Mouse (Mus musculus): ENCODE measurements around the gene Wwc2. TPM values are rescaled to one million over a fixed set of nuclear protein-coding genes. Genes with fewer than 3 reads are reported as not detected.

The Wwc2 gene
- polyA plus RNA-seq, 1 experiment = 7.7 TPM

- H3K4me3 ChIP-seq = no peak overlapping the region
- H3K27me3 ChIP-seq (ENCODE audit: control insufficient read depth, insufficient read depth, insufficient read length) = no peaks in the 10 kb centered on the region
- H3K36me3 ChIP-seq (ENCODE audit: control insufficient read depth, insufficient read depth) = no peaks in the 10 kb centered on the region
- no peak overlapping the region for H3ac ChIP-seq (ENCODE audit: control insufficient read depth, insufficient read length)
- TF ChIP-seq POLR2A (IDR thresholded peaks at IDR 0.05; ENCODE audit: insufficient read length, low read depth) (no peak), POLR2AphosphoS2 (IDR thresholded peaks at IDR 0.05; ENCODE audit: insufficient read length, low read depth) (no peak)
- no peak overlapping the region for H3K4me2 ChIP-seq (ENCODE audit: low read depth)
- H3K79me2 ChIP-seq (ENCODE audit: control insufficient read depth, insufficient read depth) = peaks cover 51% of the 10 kb centered on the region
Measured at GRCm38 (mm10) chr8:47936386-47936785, 54.3 kb downstream of the Wwc2 start.

GRCm38 (mm10) chr8:47935461-47935860 is 55.3 kb downstream of the Wwc2 start:
- Histone ChIP-seq H3K4me2 (ENCODE audit: low read depth) (no peak overlapping the region), H3K79me2 (ENCODE audit: control insufficient read depth, insufficient read depth) (peaks cover 60% of the 10 kb centered on the region), H3K36me3 (ENCODE audit: control insufficient read depth, insufficient read depth) (no peaks in the 10 kb centered on the region), H3ac (ENCODE audit: control insufficient read depth, insufficient read length) (no peak overlapping the region), H3K27me3 (ENCODE audit: control insufficient read depth, insufficient read depth, insufficient read length) (no peaks in the 10 kb centered on the region), H3K4me3 (no peak overlapping the region)
- TF ChIP-seq MYOD1 (IDR thresholded peaks at IDR 0.05; ENCODE audit: control insufficient read depth in 1 of 3, insufficient read length in 2 of 3, low read depth in 2 of 3) (peak in 2 of 3 experiments; percentile 86 to 88), REST (IDR thresholded peaks at IDR 0.05; ENCODE audit: insufficient read depth, insufficient read length) (no peak), E2F4 (IDR thresholded peaks at IDR 0.05; ENCODE audit: insufficient read depth) (no peak), MAX (IDR thresholded peaks at IDR 0.05; ENCODE audit: low read depth) (no peak), CEBPB (IDR thresholded peaks at IDR 0.05; ENCODE audit: insufficient read depth, poor library complexity, severe bottlenecking) (no peak), SRF (IDR thresholded peaks at IDR 0.05; ENCODE audit: control insufficient read depth, insufficient read length, low read depth) (no peak), POLR2AphosphoS2 (IDR thresholded peaks at IDR 0.05; ENCODE audit: insufficient read length, low read depth) (no peak), TCF3 (IDR thresholded peaks at IDR 0.05; ENCODE audit: insufficient read length, low read depth) (no peak), USF1 (IDR thresholded peaks at IDR 0.05; ENCODE audit: low read depth) (no peak), MYOG (IDR thresholded peaks at IDR 0.05; ENCODE audit: control insufficient read depth in 1 of 3, insufficient read depth in 1 of 3, insufficient read length in 2 of 3, low read depth in 2 of 3) (peak in 2 of 3 experiments; percentile 71 to 94)

- Histone ChIP-seq H3K79me2 (ENCODE audit: control insufficient read depth, insufficient read depth) (peaks cover 46% of the 10 kb centered on the region), H3K4me2 (ENCODE audit: low read depth) (peak overlapping the region; percentile 89), H3ac (ENCODE audit: control insufficient read depth, insufficient read length) (no peak overlapping the region), H3K36me3 (ENCODE audit: control insufficient read depth, insufficient read depth) (no peaks in the 10 kb centered on the region), H3K27me3 (ENCODE audit: control insufficient read depth, insufficient read depth, insufficient read length) (no peaks in the 10 kb centered on the region), H3K4me3 (no peak overlapping the region)
- TF ChIP-seq MAX (IDR thresholded peaks at IDR 0.05; ENCODE audit: low read depth) (no peak), TCF12 (IDR thresholded peaks at IDR 0.05; ENCODE audit: insufficient read depth, poor library complexity, severe bottlenecking) (no peak), MYOD1 (IDR thresholded peaks at IDR 0.05; ENCODE audit: control insufficient read depth in 1 of 3, insufficient read length in 2 of 3, low read depth in 2 of 3) (no peak), TCF3 (IDR thresholded peaks at IDR 0.05; ENCODE audit: insufficient read length, low read depth) (no peak), POLR2A (IDR thresholded peaks at IDR 0.05; ENCODE audit: insufficient read length, low read depth) (no peak), CEBPB (IDR thresholded peaks at IDR 0.05; ENCODE audit: insufficient read depth, poor library complexity, severe bottlenecking) (no peak), E2F4 (IDR thresholded peaks at IDR 0.05; ENCODE audit: insufficient read depth) (no peak), SRF (IDR thresholded peaks at IDR 0.05; ENCODE audit: control insufficient read depth, insufficient read length, low read depth) (no peak), POLR2AphosphoS2 (IDR thresholded peaks at IDR 0.05; ENCODE audit: insufficient read length, low read depth) (no peak), MYOG (IDR thresholded peaks at IDR 0.05; ENCODE audit: control insufficient read depth in 1 of 3, insufficient read depth in 1 of 3, insufficient read length in 2 of 3, low read depth in 2 of 3) (no peak), USF1 (IDR thresholded peaks at IDR 0.05; ENCODE audit: low read depth) (no peak), REST (IDR thresholded peaks at IDR 0.05; ENCODE audit: insufficient read depth, insufficient read length) (no peak)
Measured at GRCm38 (mm10) chr8:47933087-47933486, 57.6 kb downstream of the Wwc2 start.

- H3ac ChIP-seq (ENCODE audit: control insufficient read depth, insufficient read length) = no peak overlapping the region
- H3K4me2 ChIP-seq (ENCODE audit: low read depth) = peak overlapping the region; percentile 89
- no peak overlapping the region for H3K4me3 ChIP-seq
- peaks cover 50% of the 10 kb centered on the region for H3K79me2 ChIP-seq (ENCODE audit: control insufficient read depth, insufficient read depth)
- H3K36me3 ChIP-seq (ENCODE audit: control insufficient read depth, insufficient read depth) = no peaks in the 10 kb centered on the region
- TF ChIP-seq MAX (IDR thresholded peaks at IDR 0.05; ENCODE audit: low read depth) (no peak), USF1 (IDR thresholded peaks at IDR 0.05; ENCODE audit: low read depth) (no peak), POLR2A (IDR thresholded peaks at IDR 0.05; ENCODE audit: insufficient read length, low read depth) (no peak), TCF3 (IDR thresholded peaks at IDR 0.05; ENCODE audit: insufficient read length, low read depth) (no peak), CEBPB (IDR thresholded peaks at IDR 0.05; ENCODE audit: insufficient read depth, poor library complexity, severe bottlenecking) (no peak), SRF (IDR thresholded peaks at IDR 0.05; ENCODE audit: control insufficient read depth, insufficient read length, low read depth) (no peak)
- H3K27me3 ChIP-seq (ENCODE audit: control insufficient read depth, insufficient read depth, insufficient read length) = no peaks in the 10 kb centered on the region
Measured at GRCm38 (mm10) chr8:47932028-47932790, 58.5 kb downstream of the Wwc2 start.

- no peaks in the 10 kb centered on the region for H3K27me3 ChIP-seq (ENCODE audit: control insufficient read depth, insufficient read depth, insufficient read length)
- no peak overlapping the region for H3K4me3 ChIP-seq
- no peak overlapping the region for H3K4me2 ChIP-seq (ENCODE audit: low read depth)
- peaks cover 54% of the 10 kb centered on the region for H3K79me2 ChIP-seq (ENCODE audit: control insufficient read depth, insufficient read depth)
- H3ac ChIP-seq (ENCODE audit: control insufficient read depth, insufficient read length) = no peak overlapping the region
- TF ChIP-seq SRF (IDR thresholded peaks at IDR 0.05; ENCODE audit: control insufficient read depth, insufficient read length, low read depth) (no peak), USF1 (IDR thresholded peaks at IDR 0.05; ENCODE audit: low read depth) (no peak), E2F4 (IDR thresholded peaks at IDR 0.05; ENCODE audit: insufficient read depth) (no peak), TCF12 (IDR thresholded peaks at IDR 0.05; ENCODE audit: insufficient read depth, poor library complexity, severe bottlenecking) (no peak), REST (IDR thresholded peaks at IDR 0.05; ENCODE audit: insufficient read depth, insufficient read length) (no peak), CEBPB (IDR thresholded peaks at IDR 0.05; ENCODE audit: insufficient read depth, poor library complexity, severe bottlenecking) (no peak), POLR2A (IDR thresholded peaks at IDR 0.05; ENCODE audit: insufficient read length, low read depth) (no peak), TCF3 (IDR thresholded peaks at IDR 0.05; ENCODE audit: insufficient read length, low read depth) (no peak), MYOD1 (IDR thresholded peaks at IDR 0.05; ENCODE audit: control insufficient read depth in 1 of 3, insufficient read length in 2 of 3, low read depth in 2 of 3) (no peak), POLR2AphosphoS2 (IDR thresholded peaks at IDR 0.05; ENCODE audit: insufficient read length, low read depth) (no peak), MAX (IDR thresholded peaks at IDR 0.05; ENCODE audit: low read depth) (no peak), MYOG (IDR thresholded peaks at IDR 0.05; ENCODE audit: control insufficient read depth in 1 of 3, insufficient read depth in 1 of 3, insufficient read length in 2 of 3, low read depth in 2 of 3) (no peak)
- H3K36me3 ChIP-seq (ENCODE audit: control insufficient read depth, insufficient read depth) = no peaks in the 10 kb centered on the region
Measured at GRCm38 (mm10) chr8:47931371-47931770, 59.4 kb downstream of the Wwc2 start.

Data from myocyte (in vitro differentiated cells).